Mouse (Mus musculus) kidney, embryonic 15.5 days (tissue): Measurements from ENCODE around the gene Cldn10. TPM values are rescaled to one million over a fixed set of nuclear protein-coding genes. Genes with fewer than 3 reads are reported as not detected.

ENCODE experiments used
- polyA plus RNA-seq: library from polyadenylated mRNA; unstranded; fragments of >200 nt; fragmentation: Nextera tagmentation; extraction: Ambion mirVana; gene quantifications from 2 replicates; pipeline ENCODE4 v1.2.1, GENCODE M21; 2015

Cldn10 gene
- polyA plus RNA-seq, 1 experiment from 2014 or later, result 22.8 TPM

Other genes starting within 250 kb of the Cldn10 start
- 7.3 and 7.9 TPM in 2 replicates for gene Abcc4, start 81.7 kb upstream of the Cldn10 start, polyA plus RNA-seq
- 17.6 and 20.1 TPM in 2 replicates for gene Dzip1, start 137.6 kb downstream of the Cldn10 start, polyA plus RNA-seq
- gene Dnajc3, start 150.1 kb downstream of the Cldn10 start, polyA plus RNA-seq, result 45.8 and 48.9 TPM in 2 replicates